Mouse (Mus musculus) embryo, embryonic 11.5 days (tissue): ENCODE measurements around the gene Fgfr2.

Source experiments
- DNase-seq: peaks from one replicate; pipeline ENCODE4 v3.0.0-alpha.2; 2012; ENCODE audit warnings: low read depth, low spot score

Fgfr2 gene

DNA sequence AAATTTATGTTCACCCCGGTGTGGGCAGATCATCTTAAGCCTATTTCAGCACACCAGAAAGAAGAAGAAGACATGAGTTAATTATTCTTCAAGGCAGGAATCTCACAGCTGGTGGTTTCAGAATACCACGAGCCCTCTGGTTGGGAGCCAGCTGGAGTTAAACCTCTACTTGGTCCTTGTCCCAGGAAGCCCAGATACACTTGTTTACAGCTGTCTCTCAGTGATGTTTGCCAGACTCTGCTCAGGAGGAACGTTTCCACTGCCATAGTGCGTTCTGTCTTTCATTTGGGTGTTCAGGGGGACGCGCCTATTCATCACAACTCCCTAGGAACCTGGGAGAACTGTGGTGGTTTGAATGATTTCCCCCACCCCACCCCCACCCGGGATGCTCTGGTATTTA lies 2163.3 kb downstream of the Fgfr2 start:
- DNase-seq = no peak

DNA sequence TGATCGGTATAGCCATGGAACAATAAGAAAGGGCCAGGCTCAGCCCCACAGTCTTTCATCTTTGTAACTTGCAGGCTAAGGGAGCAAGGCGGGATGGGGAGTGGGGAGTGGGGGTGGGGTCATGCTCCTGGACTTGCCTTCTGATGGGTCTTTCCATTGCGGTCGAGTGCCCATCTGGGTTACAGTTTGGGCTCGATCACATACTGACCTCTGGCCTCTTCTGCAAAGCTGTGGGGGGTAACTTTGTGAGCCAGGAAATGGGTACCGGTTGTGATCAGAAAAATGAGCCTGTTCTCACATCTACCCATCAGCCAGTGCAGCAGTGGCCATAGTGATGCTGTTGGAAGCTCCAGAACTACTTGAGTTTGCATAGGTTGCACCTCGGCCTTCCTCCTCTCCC lies 2164.6 kb downstream of the Fgfr2 start:
- DNase-seq = no peak

DNA sequence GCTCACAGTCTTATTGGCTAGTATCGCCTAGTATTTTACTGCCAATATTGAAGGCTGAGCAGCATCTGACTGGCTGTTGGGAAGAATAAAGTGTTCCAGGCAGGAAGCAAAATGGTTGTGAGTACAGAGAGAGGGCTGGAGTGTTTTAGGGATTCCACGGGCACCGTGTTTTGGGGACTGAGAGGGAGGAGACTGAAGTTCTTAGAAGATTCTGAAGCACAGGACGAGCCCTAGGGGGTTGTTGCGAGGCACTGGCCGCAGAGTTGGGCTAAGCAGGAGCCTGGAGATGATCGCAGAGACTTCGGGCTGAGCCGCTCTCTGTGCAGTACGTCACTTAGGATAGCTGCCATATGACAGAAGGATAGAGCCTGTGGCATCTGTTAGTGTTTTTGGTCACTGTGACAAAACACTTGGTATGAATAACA lies 2169.0 kb downstream of the Fgfr2 start:
- DNase-seq = no peak

DNA sequence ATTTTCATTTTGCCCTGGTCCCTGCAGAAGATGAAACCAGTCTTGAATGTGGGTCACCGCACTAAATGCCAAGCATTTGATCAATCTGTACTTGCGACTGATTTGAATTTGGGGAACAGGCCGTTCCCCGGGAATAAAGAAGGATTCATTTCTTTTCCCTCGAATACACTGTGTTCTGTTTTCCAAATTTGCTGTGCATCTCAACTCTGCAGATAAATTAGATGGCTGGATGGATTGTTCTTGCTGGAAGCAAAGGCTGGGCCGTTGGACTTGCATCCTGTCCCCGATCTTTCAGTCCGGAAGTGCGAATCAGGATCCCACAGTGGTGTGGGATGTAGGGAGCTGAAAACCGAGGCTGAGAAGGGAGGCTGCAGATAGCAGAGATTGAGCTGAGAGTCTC lies 2169.8 kb downstream of the Fgfr2 start:
- DNase-seq = no peak

DNA sequence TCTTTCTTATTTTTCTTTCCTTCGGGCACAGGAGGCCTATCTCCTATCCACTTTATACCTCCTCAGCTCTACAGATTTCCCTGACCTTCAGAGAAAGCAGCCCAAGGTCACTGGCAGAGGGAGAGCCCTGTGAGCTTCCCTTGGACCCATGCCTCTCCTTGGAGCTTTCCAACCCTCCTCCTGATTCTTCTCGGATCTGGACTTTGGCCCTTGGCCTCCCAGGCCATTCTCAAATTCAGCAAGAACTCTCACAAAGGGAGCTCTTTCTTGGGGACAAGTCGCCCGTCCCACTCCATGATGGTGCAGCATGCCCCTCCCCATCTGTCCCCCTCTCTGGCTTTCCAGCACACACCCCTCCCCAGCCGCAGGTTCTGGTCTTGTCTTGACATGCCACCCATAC lies 2172.1 kb downstream of the Fgfr2 start:
- no peak for DNase-seq

DNA sequence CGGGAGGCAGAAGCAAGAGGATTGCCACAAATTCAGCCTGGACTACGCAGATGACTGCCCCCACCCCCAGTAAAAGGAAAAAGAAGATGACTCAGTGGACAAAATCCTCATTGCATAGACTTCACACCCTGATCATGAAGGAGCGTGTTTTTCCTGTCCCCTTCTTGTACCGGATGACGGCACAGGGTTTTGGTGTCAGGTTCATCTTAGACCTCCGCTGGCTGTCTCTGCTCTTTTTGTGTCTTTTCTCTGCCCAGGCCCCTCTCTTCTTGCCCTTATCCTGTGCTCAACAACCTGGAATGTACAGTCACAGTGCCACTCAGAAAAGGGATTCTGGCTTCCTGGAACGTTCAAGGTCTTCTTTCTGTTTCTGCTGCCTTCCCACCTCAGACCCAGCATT lies 2172.7 kb downstream of the Fgfr2 start:
- DNase-seq = no peak

DNA sequence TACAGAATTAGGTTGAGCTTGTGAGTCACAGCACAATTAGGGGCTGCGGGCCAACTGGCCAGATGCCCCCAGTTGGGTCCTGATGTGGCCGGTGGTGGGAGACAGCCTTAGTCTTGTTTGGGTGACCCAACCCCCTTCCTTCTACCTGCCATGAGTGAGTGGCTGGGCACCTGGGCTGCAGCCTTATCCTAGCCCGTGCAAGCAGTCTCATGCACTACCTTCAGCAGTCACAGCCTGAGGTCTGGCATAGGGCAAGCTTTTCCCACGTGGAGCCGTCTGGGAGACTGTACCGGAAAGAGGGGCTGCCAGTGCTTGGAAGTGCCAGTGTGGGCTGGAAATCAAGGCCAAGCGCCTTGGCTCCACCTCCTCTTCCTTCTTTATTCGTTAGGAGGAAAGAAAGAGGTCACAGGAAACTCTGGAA lies 2173.8 kb downstream of the Fgfr2 start:
- DNase-seq = no peak

DNA sequence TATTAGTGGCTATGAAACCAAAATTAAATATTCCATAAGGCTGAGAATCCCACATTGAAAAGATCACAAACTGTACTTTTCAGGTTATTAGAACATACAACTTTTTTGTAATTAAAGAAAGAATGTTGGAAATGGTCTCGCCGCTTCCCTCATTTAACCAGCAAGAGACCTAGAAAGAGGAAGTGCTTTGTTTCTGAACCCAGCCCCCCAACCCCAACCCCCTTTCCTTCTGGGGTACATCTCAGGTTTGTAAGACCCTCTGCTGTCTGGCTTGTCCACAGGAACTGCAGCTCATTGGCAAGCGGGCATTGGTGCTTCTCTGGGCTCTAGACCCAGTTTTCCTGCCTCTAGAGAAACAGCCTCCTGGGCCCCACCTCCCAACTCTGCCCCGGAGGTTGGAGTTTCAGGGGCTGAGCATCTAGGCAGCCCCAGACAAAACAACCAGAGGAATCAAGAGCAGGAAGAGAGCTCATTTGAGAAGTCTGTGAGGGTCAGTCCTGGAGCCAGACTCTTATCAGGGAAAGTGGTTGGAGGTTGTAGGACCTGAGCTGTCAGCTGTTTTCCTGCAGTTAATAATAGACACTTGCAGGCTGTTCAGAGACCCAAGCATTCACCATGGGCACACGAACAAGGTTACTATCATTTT lies 2174.5 kb downstream of the Fgfr2 start:
- no peak for DNase-seq

DNA sequence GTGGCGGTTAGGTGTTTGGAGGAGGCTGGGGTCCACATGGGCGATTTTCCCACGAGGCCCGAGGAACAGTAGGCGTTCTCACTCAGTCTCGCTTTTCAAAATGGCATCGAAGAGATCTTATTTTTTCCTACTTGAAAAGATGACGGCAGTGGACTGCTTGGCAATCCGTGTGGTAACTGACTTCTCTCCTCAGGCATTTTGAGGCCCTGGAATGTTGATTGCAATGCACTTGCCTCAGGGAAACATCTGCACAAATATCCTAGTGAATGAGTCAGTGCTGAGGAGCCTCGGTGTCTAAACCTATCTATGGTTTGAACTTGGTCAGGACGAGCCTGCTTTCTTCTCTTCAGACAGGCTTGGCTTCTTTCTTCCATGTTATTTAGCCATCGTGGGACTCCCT lies 2176.8 kb downstream of the Fgfr2 start:
- no peak for DNase-seq

DNA sequence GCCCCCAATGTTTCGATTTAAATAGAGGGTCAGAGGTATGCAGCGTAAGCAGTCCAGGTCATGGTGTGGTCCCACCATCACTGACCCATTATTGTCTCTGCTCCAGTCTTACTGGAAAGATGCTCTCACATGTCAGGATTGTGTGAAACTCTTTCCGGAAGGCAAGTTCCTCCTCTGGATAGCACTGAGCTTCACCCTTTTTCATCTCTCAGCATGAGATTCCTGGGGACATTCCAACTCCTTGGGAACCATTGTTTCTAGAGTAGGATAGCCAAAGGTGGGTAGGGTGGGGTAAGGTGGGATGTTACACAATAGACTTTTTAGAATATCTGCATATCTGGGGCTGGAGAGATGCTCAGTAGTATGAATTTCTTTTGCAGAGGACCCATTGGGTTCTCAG lies 2177.4 kb downstream of the Fgfr2 start:
- no peak for DNase-seq

DNA sequence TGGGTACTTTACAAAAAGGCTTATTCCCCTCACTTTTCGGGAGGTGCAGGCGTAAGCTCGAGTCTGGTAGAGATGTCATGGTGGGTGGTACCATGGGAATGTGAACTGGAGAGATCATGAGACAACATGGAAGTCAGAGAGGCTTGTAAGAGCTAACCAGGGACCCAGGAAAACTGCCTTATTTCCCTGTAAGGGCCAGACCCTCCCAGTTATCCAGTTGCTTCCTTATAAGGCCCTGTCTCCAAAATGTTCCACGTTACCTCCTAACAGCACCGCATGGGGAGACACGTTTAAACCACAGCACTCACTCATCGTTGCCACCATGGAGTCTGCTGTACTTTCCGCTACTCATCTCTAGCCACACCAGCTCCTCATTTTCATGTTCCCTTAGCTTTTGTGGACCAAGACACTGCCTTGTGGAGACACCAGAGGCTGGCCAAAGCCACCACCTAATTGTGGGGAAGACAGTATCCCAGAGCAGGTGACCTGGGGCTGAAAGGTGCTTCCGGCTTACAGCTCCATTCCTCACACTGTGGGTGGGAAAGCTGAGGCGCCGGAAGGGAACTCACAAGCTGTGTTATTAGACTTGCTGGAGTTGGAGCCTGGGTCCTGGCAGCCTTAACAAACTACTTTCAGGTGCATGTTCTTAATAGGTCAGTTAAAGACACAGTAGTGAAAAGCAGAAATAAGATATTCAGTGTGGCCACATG lies 2178.2 kb downstream of the Fgfr2 start:
- no peak for DNase-seq

DNA sequence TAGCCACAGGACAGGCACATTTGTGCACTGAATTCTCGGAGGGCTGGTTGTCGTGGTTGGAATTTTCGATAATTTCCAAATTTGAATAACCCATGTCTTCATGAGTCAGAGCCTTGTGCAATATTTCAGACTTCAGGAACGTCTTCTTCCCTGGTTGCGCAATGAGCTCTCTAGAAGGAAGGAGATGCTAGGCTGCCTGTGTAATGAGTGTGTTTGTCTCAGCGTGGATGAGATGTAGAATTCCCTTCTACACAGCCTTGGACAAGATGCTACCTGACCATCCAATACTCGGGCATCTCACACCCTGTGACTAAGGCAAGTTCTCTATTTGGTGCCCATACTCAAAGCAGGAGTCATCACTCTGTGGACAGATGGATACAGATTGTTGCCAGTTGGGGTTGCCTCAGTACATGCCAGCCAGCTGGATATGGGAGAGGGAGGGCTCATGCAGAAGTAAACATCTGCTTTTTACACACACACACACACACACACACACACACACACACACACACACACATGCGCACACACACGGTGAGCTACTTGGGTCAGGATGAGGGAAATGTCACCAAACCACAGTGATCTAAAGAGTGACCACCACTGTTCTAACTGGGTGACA lies 2179.8 kb downstream of the Fgfr2 start:
- no peak for DNase-seq

DNA sequence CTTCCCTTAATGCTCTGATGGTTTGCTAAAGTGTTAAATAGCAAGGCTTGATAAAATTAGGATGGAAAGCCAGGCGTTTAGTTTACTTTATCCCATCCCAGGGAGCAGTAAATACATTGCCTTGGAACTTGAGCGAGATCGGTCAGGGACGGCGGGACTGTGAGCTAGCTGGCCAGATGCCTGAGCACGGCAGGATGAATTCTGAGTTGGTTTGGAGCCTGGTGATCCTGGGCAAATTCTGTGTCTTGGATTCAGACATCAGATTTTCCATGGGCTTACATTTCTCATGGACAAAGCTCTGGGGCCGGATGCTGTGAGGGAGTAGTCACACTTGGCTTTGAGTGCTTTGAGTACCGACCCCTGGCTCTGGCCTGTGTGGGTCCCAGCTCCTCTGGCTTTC lies 2182.4 kb downstream of the Fgfr2 start:
- DNase-seq = no peak

DNA sequence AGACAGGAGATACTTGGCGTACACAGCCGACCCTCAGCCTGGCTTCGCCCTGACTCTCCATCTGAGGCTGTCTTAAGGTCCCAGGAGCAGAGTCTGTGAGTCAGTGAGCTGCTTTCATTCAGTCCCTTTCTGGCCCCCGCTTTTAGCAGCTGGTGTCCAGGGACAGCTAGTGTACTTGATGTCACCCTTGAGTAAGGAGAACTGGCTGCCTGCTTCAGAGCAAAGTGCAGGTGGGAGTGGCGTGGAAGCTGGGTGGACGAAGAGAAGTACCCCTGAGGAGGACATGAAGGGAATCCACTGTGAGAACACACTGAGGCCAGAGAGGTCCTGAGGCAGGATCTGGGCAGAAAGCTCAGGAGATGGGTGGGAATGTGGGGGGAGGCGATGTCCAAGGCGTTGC lies 2184.3 kb downstream of the Fgfr2 start:
- no peak for DNase-seq

DNA sequence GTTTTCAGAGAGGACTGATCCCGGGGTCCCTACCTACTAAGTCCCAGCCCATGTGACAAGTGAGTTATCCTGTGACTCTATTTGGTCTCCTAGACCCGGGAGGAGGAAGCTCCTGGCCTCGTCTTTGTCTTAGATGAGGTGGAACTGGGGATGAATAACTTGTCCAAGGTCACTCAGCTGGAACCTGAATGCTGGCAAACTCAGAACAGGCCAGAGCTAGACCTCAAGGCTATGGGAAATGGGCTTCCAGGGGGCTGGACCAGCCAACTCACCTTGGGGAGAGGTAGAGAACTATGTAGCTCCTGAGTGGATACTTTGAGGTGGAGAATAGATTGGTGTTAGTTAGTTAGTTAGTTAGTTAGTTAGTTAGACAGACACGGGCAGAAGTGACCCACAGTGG lies 2185.1 kb downstream of the Fgfr2 start:
- DNase-seq = no peak

DNA sequence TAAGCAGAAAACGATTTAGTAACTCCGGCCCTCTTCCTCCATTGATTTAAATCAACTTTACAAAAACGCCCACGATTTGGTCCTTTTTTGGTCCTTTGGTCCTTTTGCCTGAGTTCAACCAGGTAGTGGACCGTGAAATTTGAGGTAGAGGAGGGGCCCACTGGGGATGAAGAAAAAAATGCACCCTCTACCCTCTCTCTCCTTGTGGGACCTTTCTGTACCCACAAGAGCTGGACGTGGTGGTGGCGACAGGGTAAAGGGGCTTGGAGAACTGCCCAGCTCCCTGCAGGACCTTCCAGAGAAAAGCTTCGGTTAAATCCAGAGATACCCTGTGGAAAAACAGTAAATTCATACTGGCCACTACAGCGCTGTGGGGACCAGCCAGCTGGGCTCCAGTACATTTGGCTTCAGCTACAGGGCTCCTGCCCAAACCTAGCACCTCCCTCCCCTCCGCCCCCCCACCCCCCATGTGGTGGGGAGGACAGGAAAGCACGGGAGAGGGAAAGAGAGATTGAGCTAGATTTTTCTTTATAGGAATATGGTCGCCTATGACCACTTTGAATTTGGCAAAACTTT lies 2185.8 kb downstream of the Fgfr2 start:
- no peak for DNase-seq

DNA sequence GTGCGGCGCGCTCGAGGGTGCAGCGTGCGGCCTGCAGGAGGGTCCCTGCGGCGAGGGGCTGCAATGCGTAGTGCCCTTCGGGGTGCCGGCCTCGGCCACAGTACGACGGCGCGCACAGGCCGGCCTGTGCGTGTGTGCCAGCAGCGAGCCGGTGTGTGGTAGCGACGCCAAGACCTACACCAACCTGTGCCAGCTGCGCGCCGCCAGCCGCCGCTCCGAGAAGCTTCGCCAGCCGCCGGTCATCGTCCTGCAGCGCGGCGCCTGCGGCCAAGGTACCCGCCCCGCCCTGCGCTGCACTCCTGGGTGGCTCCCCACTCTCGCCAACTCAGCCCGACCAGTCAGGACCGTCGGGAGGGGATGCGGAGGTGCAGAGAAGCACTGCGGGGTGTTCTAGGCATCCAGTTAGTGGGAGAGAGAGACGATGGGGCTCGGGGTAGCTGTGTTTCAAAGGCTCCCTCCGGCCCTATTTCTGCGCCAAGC lies 2186.6 kb downstream of the Fgfr2 start:
- no peak for DNase-seq

DNA sequence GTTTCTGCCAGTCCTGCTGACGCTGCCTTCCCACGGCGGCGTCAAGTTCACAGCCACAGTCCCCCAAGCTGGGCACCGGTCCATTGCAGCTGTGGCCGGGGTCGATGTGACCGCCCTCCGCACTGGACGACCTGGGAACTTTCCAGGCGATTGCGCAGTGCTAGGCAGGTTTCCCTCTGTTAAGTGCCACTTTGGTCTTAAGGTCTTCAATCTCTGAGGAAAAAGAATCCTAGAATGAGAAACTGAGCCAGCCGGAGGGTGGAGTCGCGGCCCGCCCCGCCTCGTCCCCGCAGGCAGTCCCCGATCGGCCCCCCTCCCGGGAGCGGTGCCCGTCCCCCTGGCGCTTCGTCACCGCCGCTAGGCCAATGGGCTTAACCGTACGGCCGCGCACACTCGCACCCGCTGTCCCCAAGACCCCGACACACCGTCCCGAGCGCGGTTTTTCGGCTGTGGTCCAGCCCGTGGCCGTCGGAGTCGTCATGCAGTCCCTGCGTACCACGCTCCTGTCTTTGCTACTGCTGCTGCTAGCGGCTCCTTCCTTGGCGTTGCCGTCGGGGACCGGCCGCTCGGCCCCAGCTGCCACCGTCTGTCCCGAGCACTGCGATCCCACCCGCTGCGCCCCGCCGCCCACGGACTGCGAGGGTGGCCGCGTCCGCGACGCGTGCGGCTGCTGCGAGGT lies 2187.2 kb downstream of the Fgfr2 start, which contains the start of gene Htra1:
Gene Htra1, plus strand, starts transcription at position 319 of the 679 bp plus-strand sequence.
- DNase-seq = no peak

DNA sequence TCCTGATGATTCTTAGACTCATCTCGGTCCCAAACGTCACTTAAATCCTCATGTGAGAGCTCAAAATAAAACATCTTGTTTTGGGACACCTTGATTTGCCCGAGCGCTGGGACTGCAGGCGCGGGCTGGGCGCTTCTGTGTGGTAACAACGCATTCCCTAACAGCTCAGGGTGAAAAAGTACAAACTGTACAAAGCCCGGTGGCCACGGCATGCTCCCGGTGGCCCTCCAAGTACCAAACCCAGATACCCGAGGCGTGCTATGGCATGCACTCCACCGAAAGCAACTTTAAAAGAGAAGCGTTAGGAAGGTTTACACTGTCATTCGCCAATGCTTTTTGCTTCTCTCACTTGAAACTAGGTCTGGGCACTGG lies 2187.7 kb downstream of the Fgfr2 start:
- DNase-seq = no peak

DNA sequence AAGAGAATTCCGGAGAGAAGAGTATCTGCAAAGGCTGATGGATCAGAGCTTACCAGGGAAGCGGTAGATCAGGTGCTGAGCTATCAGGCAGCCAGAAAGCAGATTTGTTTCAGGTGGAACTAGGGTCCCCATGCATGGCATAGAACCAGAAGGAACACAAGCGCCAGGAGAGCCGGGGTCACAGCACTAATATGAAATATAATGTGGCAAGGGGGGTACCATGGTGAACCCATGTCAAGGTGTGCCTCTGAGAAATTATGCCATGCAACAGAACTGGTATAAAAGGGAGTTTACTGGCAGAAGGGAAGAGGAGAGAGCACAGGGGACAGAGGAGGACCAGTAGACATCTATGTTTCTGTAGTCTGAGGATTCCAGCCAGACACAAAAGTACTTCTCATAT lies 2188.5 kb downstream of the Fgfr2 start:
- no peak for DNase-seq

DNA sequence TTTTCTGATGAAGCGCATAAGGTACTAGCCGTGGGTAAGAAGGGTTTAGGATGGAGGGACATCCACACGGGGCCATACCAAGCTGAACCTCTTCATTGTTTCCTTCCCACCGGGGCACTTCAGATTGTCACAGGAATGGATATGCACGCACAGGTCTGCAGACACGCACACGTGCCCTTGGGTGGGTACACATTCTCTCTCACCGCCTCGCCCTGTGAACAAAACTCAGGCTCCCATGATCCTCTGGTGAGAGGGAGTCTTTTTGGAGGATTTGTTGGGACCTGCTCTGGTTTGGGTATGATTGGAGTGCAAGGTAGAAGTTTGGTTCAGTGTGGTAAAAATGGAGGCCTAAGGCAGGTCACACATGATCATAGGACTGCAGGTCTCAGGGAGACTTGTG lies 2190.2 kb downstream of the Fgfr2 start:
- no peak for DNase-seq

DNA sequence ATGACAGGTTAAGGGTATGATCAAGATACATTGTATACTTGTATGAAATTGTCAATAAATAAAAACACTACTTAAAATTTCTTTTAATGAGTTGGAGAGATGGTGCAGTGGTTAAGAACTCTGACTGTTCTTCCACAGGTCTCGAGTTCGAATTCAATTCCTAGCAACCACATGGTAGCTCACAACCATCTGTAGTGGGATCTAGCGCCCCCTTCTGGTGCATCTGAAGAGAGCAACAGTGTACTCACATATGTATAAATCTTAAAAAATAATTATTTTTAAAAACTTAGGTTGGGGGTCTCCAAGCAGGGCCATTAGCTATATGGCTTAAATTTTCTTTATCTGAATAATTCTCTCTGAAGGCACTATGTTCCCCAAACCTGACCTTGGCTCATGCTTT lies 2192.7 kb downstream of the Fgfr2 start:
- DNase-seq = no peak
